ENCODE assay signal across 8 mouse cellular contexts in genomic region chr1:90592784-90593183, GRCm38 (mm10). TPM values are rescaled to one million over a fixed set of nuclear protein-coding genes. Genes with fewer than 3 reads are reported as not detected.
A peak's percentile ranks its signal among the peaks of the same experiment; 100 is the strongest.
DNase-seq lines count a peak whose midpoint lies in the region; ATAC-seq and TF ChIP-seq lines count a peak whose summit lies in the region.

No protein-coding gene starts in this region.

- peak; percentile 74 to 92 for DNase-seq in heart, adult 18-20 months
- peak; percentile 57 to 75 for DNase-seq in cerebellum, adult 18-20 months
- peak; percentile 78 for DNase-seq in forelimb bud, embryonic 11.5 days (ENCODE audit: low read depth, low spot score)
- DNase-seq in left cerebral cortex, postnatal 25 days (ENCODE audit: low spot score in 2 of 2) = peak; percentile 76 to 80
- peak; percentile 4 to 62 for DNase-seq in spleen, adult 2 months (ENCODE audit: low read depth in 1 of 2, low spot score in 2 of 2)

- no peak overlapping the region for H3K4me2 ChIP-seq in heart, embryonic 11.5 days
- H3K4me2 ChIP-seq in intestine, embryonic 15.5 days (replicated peaks) = no peak overlapping the region
- H3K4me2 ChIP-seq in midbrain, embryonic 16.5 days (ENCODE audit: low read length) = no peak overlapping the region

- no peaks in the 10 kb centered on the region for H3K9me3 ChIP-seq in heart, embryonic 11.5 days (replicated peaks; ENCODE audit: control insufficient read depth, low read length)
- H3K9me3 ChIP-seq in intestine, embryonic 15.5 days = no peaks in the 10 kb centered on the region
- no peaks in the 10 kb centered on the region for H3K9me3 ChIP-seq in midbrain, embryonic 16.5 days (replicated peaks; ENCODE audit: control insufficient read depth, low read length, poor library complexity, severe bottlenecking)

- WGBS in heart, embryonic 11.5 days (ENCODE audit: insufficient replicate concordance) = 20% methylated on average over 6 of the region's 6 CpGs
- 19% methylated on average over 6 of the region's 6 CpGs for WGBS in intestine, embryonic 15.5 days
- 20% methylated on average over 6 of the region's 6 CpGs for WGBS in midbrain, embryonic 16.5 days
- 22% methylated on average over 6 of the region's 6 CpGs for WGBS in spleen, adult 2 months

- H3K36me3 ChIP-seq in heart, embryonic 11.5 days (ENCODE audit: control insufficient read depth, insufficient read depth, low read length) = no peaks in the 10 kb centered on the region
- no peaks in the 10 kb centered on the region for H3K36me3 ChIP-seq in intestine, embryonic 15.5 days
- H3K36me3 ChIP-seq in midbrain, embryonic 16.5 days (ENCODE audit: control insufficient read depth, insufficient read depth, low read length) = no peaks in the 10 kb centered on the region
- no peaks in the 10 kb centered on the region for H3K36me3 ChIP-seq in spleen, adult 2 months (ENCODE audit: control insufficient read depth, insufficient read depth, low read length)

- no peak for ATAC-seq in heart, embryonic 11.5 days (replicated peaks; ENCODE audit: insufficient number of reproducible peaks, low FRiP score, low TSS enrichment)
- ATAC-seq in intestine, embryonic 15.5 days = peak; percentile 58; the same call in 1 of the 2 replicates
- ATAC-seq in midbrain, embryonic 16.5 days = peak; percentile 63; the same call in 1 of the 2 replicates

- H3K4me3 ChIP-seq in heart, embryonic 11.5 days (ENCODE audit: low read depth, low read length) = no peak overlapping the region
- H3K4me3 ChIP-seq in intestine, embryonic 15.5 days (replicated peaks) = no peak overlapping the region
- H3K4me3 ChIP-seq in midbrain, embryonic 16.5 days (ENCODE audit: low read depth, low read length) = no peak overlapping the region
- H3K4me3 ChIP-seq in spleen, adult 2 months (ENCODE audit: extremely low read depth, insufficient read depth, insufficient read length) = no peak overlapping the region

- peaks cover 5% of the 10 kb centered on the region; the same call in 1 of the 2 replicates for H3K27me3 ChIP-seq in heart, embryonic 11.5 days (ENCODE audit: control insufficient read depth, insufficient read depth, low read length)
- no peaks in the 10 kb centered on the region for H3K27me3 ChIP-seq in intestine, embryonic 15.5 days (replicated peaks)
- H3K27me3 ChIP-seq in midbrain, embryonic 16.5 days (ENCODE audit: control insufficient read depth, insufficient read depth, low read depth, low read length) = peaks cover 7% of the 10 kb centered on the region; the same call in 1 of the 2 replicates
- no peaks in the 10 kb centered on the region for H3K27me3 ChIP-seq in spleen, adult 2 months (ENCODE audit: control insufficient read depth, insufficient read depth, low read length)

- H3K4me1 ChIP-seq in heart, embryonic 11.5 days (ENCODE audit: control insufficient read depth, insufficient read depth, low read length) = peaks cover 12% of the 10 kb centered on the region; the same call in 1 of the 2 replicates
- no peaks in the 10 kb centered on the region for H3K4me1 ChIP-seq in intestine, embryonic 15.5 days (replicated peaks)
- no peaks in the 10 kb centered on the region for H3K4me1 ChIP-seq in midbrain, embryonic 16.5 days (ENCODE audit: control insufficient read depth, insufficient read depth, low read length)
- no peaks in the 10 kb centered on the region for H3K4me1 ChIP-seq in spleen, adult 2 months (ENCODE audit: control insufficient read depth, insufficient read depth, insufficient read length)

- peak; percentile 87 for TF ChIP-seq CTCF in spleen, adult 2 months (IDR thresholded peaks at IDR 0.05; ENCODE audit: extremely low read depth, insufficient read depth, insufficient read length, insufficient replicate concordance)

- no peak for TF ChIP-seq POLR2A in spleen, adult 2 months (IDR thresholded peaks at IDR 0.05; ENCODE audit: low read depth, low read length)

- H3K27ac ChIP-seq in heart, embryonic 11.5 days (ENCODE audit: low read depth, low read length) = no peak overlapping the region
- H3K27ac ChIP-seq in intestine, embryonic 15.5 days = no peak overlapping the region
- no peak overlapping the region for H3K27ac ChIP-seq in midbrain, embryonic 16.5 days (ENCODE audit: low read length)
- H3K27ac ChIP-seq in spleen, adult 2 months (ENCODE audit: insufficient read depth, low read length) = no peak overlapping the region

- no peak overlapping the region for H3K9ac ChIP-seq in heart, embryonic 11.5 days (ENCODE audit: low read depth, low read length)
- no peak overlapping the region for H3K9ac ChIP-seq in intestine, embryonic 15.5 days
- no peak overlapping the region for H3K9ac ChIP-seq in midbrain, embryonic 16.5 days (ENCODE audit: low read depth, low read length)

- intact Hi-C loops in left cerebral cortex, postnatal 25 days (cut with DNase I) = no loop called here

RNA-seq across cellular contexts. Expression of gene Cops8, which starts 10.0 kb away (rescaled TPM):
- 10 to 100 TPM; 92.6 to 98.4 TPM for total RNA-seq in heart, adult 18-20 months (2021)
- 136 and 141 TPM in 2 replicates for polyA plus RNA-seq in heart, embryonic 11.5 days (2014; fragmentation: Nextera tagmentation; extraction: Ambion mirVana)
- 127 and 129 TPM in 2 replicates for polyA plus RNA-seq in intestine, embryonic 15.5 days (2015; fragmentation: Nextera tagmentation; extraction: Ambion mirVana)
- 100 to 1,000 TPM; 110 to 130 TPM for total RNA-seq in left cerebral cortex, postnatal 25 days (2021)
- polyA plus RNA-seq in midbrain, embryonic 16.5 days (2015; fragmentation: Nextera tagmentation; extraction: Ambion mirVana) = 164 and 187 TPM in 2 replicates
- 25.2 and 31.7 TPM in 2 replicates for polyA plus RNA-seq in spleen, adult 2 months (2012; rRNA removed)

Comparison
In these comparisons a context has a peak if more than half of its experiments do, and no peak if none do; other contexts are left out.
1. DNase-seq: peak in every context shown above with its lines; median percentile 83 in heart, adult 18-20 months; 78 in forelimb bud, embryonic 11.5 days; 78 in left cerebral cortex, postnatal 25 days; 66 in cerebellum, adult 18-20 months; 33 in spleen, adult 2 months.